Mouse (Mus musculus) myocyte (in vitro differentiated cells): ENCODE measurements around the gene Kctd17.

Experiments
- E2F4 ChIP-seq: IDR thresholded peaks from one replicate; pipeline ENCODE4 v1.6.1; 2011; ENCODE audit warnings: mild to moderate bottlenecking, control low read depth, moderate library complexity; ENCODE audit not compliant: insufficient read depth
- MAX ChIP-seq: IDR thresholded peaks from one replicate; pipeline ENCODE4 v1.6.1; 2011; ENCODE audit warnings: low read depth, mild to moderate bottlenecking, control low read depth
- MYOG ChIP-seq, 3 experiments: IDR thresholded peaks; one replicate each; pipeline ENCODE4 v1.6.1; 2011; ENCODE audit warnings: control low read depth in 2 of 3, low read depth in 2 of 3, mild to moderate bottlenecking in 2 of 3; ENCODE audit not compliant: insufficient read length in 2 of 3, control insufficient read depth in 1 of 3, insufficient read depth in 1 of 3
- POLR2A ChIP-seq: IDR thresholded peaks from one replicate; pipeline ENCODE4 v1.6.1; 2011; ENCODE audit warnings: low read depth, mild to moderate bottlenecking, control low read depth, moderate library complexity; ENCODE audit not compliant: insufficient read length
- POLR2AphosphoS2 ChIP-seq: IDR thresholded peaks from one replicate; pipeline ENCODE4 v1.6.1; 2011; ENCODE audit warnings: low read depth, control low read depth; ENCODE audit not compliant: insufficient read length
- USF1 ChIP-seq: IDR thresholded peaks from one replicate; pipeline ENCODE4 v1.6.1; 2011; ENCODE audit warnings: low read depth, mild to moderate bottlenecking, control low read depth, moderate library complexity

DNA sequence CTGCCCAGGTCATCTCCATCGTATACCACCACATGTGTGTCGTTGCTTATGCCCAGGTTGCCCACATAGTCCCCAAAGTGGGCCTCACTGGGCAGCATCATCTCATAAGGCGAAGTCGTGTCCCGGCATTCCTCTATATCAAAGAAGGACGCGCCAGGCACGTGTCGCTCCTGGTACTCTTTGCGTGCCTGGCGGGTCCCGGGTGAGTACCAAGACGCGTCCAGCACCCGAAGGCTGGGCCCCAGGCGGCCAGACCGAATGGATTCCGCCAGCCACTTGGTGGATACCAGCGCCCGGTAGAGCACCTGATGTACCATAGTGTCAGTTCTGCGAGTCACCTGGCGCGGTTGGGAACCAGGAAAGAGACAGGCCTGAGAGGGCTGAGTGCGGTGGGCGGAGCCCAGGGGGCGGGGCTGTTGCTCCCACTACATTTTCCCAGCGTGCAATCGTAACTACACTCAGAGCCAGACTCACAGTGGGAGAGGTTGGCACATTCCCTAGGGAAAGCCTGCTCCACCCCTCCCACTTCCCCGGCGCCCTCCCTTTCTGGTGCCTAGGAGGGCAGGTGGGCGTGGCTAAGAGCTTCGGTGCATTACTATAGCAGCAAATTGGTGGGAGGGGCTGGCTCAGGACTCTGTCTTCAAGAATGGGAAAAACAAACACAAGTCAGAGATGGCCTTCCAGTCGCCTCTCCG is 22.7 kb upstream of the Kctd17 start, which contains the start of gene Tst:
- TF ChIP-seq MAX (no peak), MYOG (IDR thresholded peaks at IDR 0.05; ENCODE audit: control insufficient read depth in 1 of 3, insufficient read depth in 1 of 3, insufficient read length in 2 of 3, low read depth in 2 of 3) (no peak), POLR2A (no peak), POLR2AphosphoS2 (no peak), USF1 (no peak), E2F4 (no peak)
